Mouse (Mus musculus) limb, embryonic 14.5 days (tissue): ENCODE results near the gene Gm28042. TPM values are rescaled to one million over a fixed set of nuclear protein-coding genes. Genes with fewer than 3 reads are reported as not detected.

Experiments used
- ATAC-seq: fragments of 200-750 bp; cut with Nextera tagmentation; 2 replicates; pipeline ENCODE4 v1.8.0; 2017; ENCODE audit warnings: low read depth, moderate number of reproducible peaks, moderate TSS enrichment; ENCODE audit not compliant: low FRiP score
- DNase-seq: peaks from one replicate; pipeline ENCODE4 v3.0.0-alpha.2; 2015; ENCODE audit warnings: low spot score
- H3K27ac ChIP-seq: fragments of 300-500 bp; sonication (generic); replicated peaks from 2 replicates; pipeline ENCODE4 v1.5.1; 2014; ENCODE audit warnings: low read depth, mild to moderate bottlenecking, low read length, moderate library complexity, mixed read lengths
- H3K27me3 ChIP-seq: fragments of 300-500 bp; sonication (generic); 2 replicates; pipeline ENCODE4 v1.6.1; 2014; ENCODE audit warnings: low read length, mixed read lengths; ENCODE audit not compliant: control insufficient read depth, insufficient read depth
- H3K36me3 ChIP-seq: fragments of 300-500 bp; sonication (generic); 2 replicates; pipeline ENCODE4 v1.6.1; 2014; ENCODE audit warnings: mild to moderate bottlenecking, low read length, moderate library complexity, mixed read lengths; ENCODE audit not compliant: control insufficient read depth, insufficient read depth
- H3K4me1 ChIP-seq: fragments of 300-500 bp; sonication (generic); 2 replicates; pipeline ENCODE4 v1.6.1; 2014; ENCODE audit warnings: antibody characterized with exemption, low read length, mixed read lengths; ENCODE audit not compliant: control insufficient read depth, insufficient read depth
- H3K4me2 ChIP-seq: fragments of 300-500 bp; sonication (generic); replicated peaks from 2 replicates; pipeline ENCODE4 v1.6.1; 2014; ENCODE audit warnings: low read depth, mild to moderate bottlenecking, low read length, moderate library complexity; ENCODE audit not compliant: severe bottlenecking
- H3K4me3 ChIP-seq: fragments of 300-500 bp; sonication (generic); replicated peaks from 2 replicates; pipeline ENCODE4 v1.5.1; 2014; ENCODE audit warnings: low read length
- H3K9ac ChIP-seq: fragments of 300-500 bp; sonication (generic); 2 replicates; pipeline ENCODE4 v1.6.1; 2014; ENCODE audit warnings: mild to moderate bottlenecking, low read depth, low read length, moderate library complexity; ENCODE audit not compliant: severe bottlenecking
- H3K9me3 ChIP-seq: fragments of 300-500 bp; sonication (generic); 2 replicates; pipeline ENCODE4 v1.6.1; 2016; ENCODE audit warnings: low read length; ENCODE audit not compliant: control insufficient read depth
- POLR2A ChIP-seq: fragments of 200-500 bp; IDR thresholded peaks from 2 replicates; pipeline ENCODE4 v1.8.0; 2012; ENCODE audit warnings: inconsistent platforms, mild to moderate bottlenecking, moderate library complexity, borderline replicate concordance; ENCODE audit not compliant: insufficient read depth, insufficient read length; ENCODE audit errors: extremely low read depth
- WGBS: fragments of 180-500 bp; shearing (Covaris S2); extraction: QIAGEN DNeasy Blood & Tissue Kit; methylation state at CpG from one replicate; pipeline ENCODE4 v1.1.7; 2014; 5-methylcytosine and 5-hydroxymethylcytosine counted together
- polyA plus RNA-seq, 2 experiments: library from polyadenylated mRNA; depleted of rRNA in 1 of 2; stranded (reverse) in 1 of 2; unstranded in 1 of 2; fragments of >200 nt; fragmentation: Nextera tagmentation in 1 of 2; extraction: Ambion mirVana in 1 of 2; gene quantifications; 2 replicates each; pipeline versions ENCODE4 v1.2.1 to v1.2.3; 2012 to 2014

Gene Gm28042
- polyA plus RNA-seq, 2 experiments = 3.0 to 19.5 TPM

- Histone ChIP-seq H3K27ac (no peak overlapping the region), H3K36me3 (no peaks in the 10 kb centered on the region), H3K9ac (no peak overlapping the region), H3K4me2 (no peak overlapping the region), H3K9me3 (no peaks in the 10 kb centered on the region), H3K27me3 (no peaks in the 10 kb centered on the region), H3K4me3 (no peak overlapping the region), H3K4me1 (no peaks in the 10 kb centered on the region)
- ATAC-seq = no peak
- WGBS = 72% methylated on average over 3 of the region's 3 CpGs
- DNase-seq = no peak
- no peak for TF ChIP-seq POLR2A
Measured at GRCm38 (mm10) chr2:120059466-120059865, 32.2 kb downstream of the Gm28042 start.

DNA sequence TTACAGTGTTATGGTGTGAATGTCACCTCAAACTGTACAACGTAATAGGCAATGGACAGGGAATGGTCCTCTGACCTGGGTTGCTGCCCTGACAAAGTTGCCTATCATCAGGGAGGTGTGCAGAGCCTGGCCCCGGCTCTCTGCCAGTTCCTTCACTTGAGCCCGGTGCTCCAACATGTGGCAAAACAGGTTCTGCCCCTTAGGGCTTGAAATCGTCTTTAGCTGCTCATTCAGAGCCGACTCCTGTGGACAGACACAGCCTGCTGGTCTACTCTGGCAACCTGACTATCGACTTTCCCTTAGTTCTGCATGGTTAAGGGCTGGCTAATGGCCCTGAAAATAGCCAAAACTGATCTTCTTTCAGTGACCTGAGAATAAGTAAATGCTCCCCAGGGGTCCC is 32.9 kb downstream of the Gm28042 start:
- TF ChIP-seq POLR2A = no peak
- no peak overlapping the region for H3K4me2 ChIP-seq
- no peak overlapping the region for H3K27ac ChIP-seq
- H3K36me3 ChIP-seq = no peaks in the 10 kb centered on the region
- H3K9me3 ChIP-seq = no peaks in the 10 kb centered on the region
- H3K9ac ChIP-seq = no peak overlapping the region
- H3K27me3 ChIP-seq = no peaks in the 10 kb centered on the region
- ATAC-seq (no peak), DNase-seq (no peak)
- WGBS = 43% methylated on average over 6 of the region's 6 CpGs
- no peak overlapping the region for H3K4me3 ChIP-seq
- H3K4me1 ChIP-seq = no peaks in the 10 kb centered on the region

DNA sequence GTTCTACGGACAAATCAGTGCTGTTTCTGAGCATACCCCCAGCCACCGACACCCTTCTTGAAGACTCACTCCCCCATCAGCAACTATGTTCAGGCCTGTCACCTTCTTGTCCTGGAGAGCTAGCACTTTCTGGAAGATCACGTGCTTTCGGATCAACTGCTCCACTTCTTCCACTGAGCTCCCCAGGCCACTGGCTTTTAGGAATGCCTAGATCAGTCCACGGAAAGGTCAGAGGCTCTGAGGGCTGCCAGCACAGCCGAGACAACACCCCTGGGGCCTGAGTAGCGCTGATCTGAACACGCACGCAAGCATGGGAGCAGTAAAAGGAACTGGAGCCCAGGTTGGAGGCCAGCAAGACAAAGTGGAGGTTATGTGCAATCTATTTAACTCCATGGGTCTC is 33.4 kb downstream of the Gm28042 start:
- WGBS = 61% methylated on average over 9 of the region's 9 CpGs
- Histone ChIP-seq H3K9me3 (no peaks in the 10 kb centered on the region), H3K27me3 (no peaks in the 10 kb centered on the region), H3K9ac (no peak overlapping the region), H3K4me1 (no peaks in the 10 kb centered on the region), H3K36me3 (no peaks in the 10 kb centered on the region), H3K27ac (no peak overlapping the region), H3K4me3 (no peak overlapping the region), H3K4me2 (no peak overlapping the region)
- DNase-seq (no peak), ATAC-seq (no peak)
- no peak for TF ChIP-seq POLR2A

DNA sequence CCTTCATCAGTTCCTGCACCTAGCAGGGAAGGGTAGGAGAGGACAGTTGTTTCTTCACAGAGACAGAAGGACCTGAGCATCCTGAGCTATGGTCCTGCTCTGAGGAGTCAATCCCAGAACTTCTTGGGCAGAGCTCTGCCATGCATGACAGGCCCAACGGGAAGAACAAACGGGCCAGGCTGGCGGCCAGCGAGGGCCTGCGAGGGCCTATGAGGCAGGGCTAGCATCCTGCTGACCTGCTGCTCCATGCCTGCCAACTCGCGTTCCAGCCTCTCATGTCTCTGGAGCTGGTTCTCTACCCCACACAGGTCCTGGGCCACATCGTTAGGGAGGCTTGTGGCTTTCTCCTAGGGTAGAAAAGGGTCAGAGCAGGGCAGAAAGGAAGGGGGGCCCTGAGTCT is 35.0 kb downstream of the Gm28042 start:
- Histone ChIP-seq H3K4me2 (no peak overlapping the region), H3K9ac (no peak overlapping the region), H3K36me3 (no peaks in the 10 kb centered on the region), H3K4me1 (no peaks in the 10 kb centered on the region), H3K9me3 (no peaks in the 10 kb centered on the region), H3K4me3 (no peak overlapping the region), H3K27ac (no peak overlapping the region), H3K27me3 (no peaks in the 10 kb centered on the region)
- DNase-seq (no peak), ATAC-seq (no peak)
- TF ChIP-seq POLR2A = no peak
- WGBS = 76% methylated on average over 8 of the region's 8 CpGs

DNA sequence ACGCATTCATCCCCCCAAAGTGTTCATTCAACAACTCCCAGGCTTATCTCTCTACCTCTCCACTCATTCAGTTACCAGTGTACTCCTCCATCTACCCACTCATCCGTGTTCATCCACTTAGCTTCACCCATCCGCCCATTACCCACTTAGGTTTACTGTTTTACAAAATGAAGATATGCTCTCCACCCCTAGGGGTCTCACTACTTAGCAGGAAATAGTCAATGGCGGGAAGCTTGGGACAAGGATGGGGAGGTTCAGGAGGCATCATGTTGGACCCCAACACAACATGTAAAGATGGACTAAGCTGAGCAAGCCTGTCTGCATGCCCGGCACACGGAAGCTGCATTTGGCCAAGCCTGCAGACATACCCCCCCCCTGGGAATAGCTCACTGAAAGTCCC is 37.3 kb downstream of the Gm28042 start:
- no peaks in the 10 kb centered on the region for H3K27me3 ChIP-seq
- ATAC-seq (no peak), DNase-seq (no peak)
- no peak overlapping the region for H3K9ac ChIP-seq
- WGBS = 81% methylated on average over 6 of the region's 6 CpGs
- no peaks in the 10 kb centered on the region for H3K4me1 ChIP-seq
- no peaks in the 10 kb centered on the region for H3K9me3 ChIP-seq
- no peak overlapping the region for H3K4me2 ChIP-seq
- no peak overlapping the region for H3K4me3 ChIP-seq
- TF ChIP-seq POLR2A = no peak
- no peaks in the 10 kb centered on the region for H3K36me3 ChIP-seq
- H3K27ac ChIP-seq = no peak overlapping the region

DNA sequence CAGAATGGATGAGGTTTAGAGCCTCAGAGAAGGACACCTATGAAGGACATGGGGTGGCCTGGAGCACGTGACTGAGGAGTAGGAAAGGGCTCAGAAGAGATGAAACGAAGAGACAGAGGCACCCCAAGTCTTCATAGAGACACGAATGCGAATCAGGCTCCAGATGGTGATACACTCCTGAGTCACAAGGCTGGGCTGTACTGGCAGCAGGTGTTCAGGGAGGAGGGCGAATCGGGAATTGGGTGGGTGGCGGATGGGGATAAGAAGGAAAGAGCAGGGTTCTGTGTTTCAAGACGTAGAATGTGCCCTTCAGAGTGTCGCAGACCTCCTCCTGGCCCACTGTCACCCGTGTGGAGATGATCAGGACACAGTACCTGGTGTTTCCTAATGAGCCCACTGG is 38.0 kb downstream of the Gm28042 start:
- no peak overlapping the region for H3K9ac ChIP-seq
- 84% methylated on average over 10 of the region's 10 CpGs for WGBS

More for the DNA sequence above, 38.0 kb downstream of the Gm28042 start:
- ATAC-seq (no peak), DNase-seq (no peak)
- Histone ChIP-seq H3K4me2 (no peak overlapping the region), H3K9me3 (no peaks in the 10 kb centered on the region), H3K27ac (no peak overlapping the region), H3K36me3 (no peaks in the 10 kb centered on the region), H3K4me1 (no peaks in the 10 kb centered on the region), H3K4me3 (no peak overlapping the region), H3K27me3 (no peaks in the 10 kb centered on the region)
- no peak for TF ChIP-seq POLR2A
